Mouse (Mus musculus) gastrocnemius, postnatal 10 days (tissue): ENCODE results near the gene Ptx3. TPM values are rescaled to one million over a fixed set of nuclear protein-coding genes. Genes with fewer than 3 reads are reported as not detected.

Experiments
- total RNA-seq, 2 experiments: library from RNA; stranded (reverse); gene quantifications; 2 replicates each; pipeline ENCODE4 v1.2.3; 2021

The Ptx3 gene
- total RNA-seq, 2 experiments from 2014 or later: 7.7 to 9.3 TPM

Other genes with a start within 250 kb of the Ptx3 start
- gene Veph1, start 76.9 kb downstream of the Ptx3 start, total RNA-seq: under 1 TPM in 1 of 2 experiments, not detected in 1; 0.07 TPM